Mouse (Mus musculus): ENCODE data around the gene Syne1.

- TF ChIP-seq CTCF (IDR thresholded peaks at IDR 0.05; ENCODE audit: low read depth, low read length) (no peak), TAL1 (conservative IDR thresholded peaks at IDR 0.05; ENCODE audit: low read depth, low read length) (no peak), POLR2AphosphoS5 (IDR thresholded peaks at IDR 0.05; ENCODE audit: insufficient replicate concordance, low read depth, low read length) (no peak)
These were observed 358.3 kb downstream of the Syne1 start for GRCm38 (mm10) chr10:5192861-5193490.

Measured in G1E (cell line).